Mouse (Mus musculus) neural tube, embryonic 11.5 days (tissue): ENCODE data around the gene Ppp1r9a. TPM values are rescaled to one million over a fixed set of nuclear protein-coding genes. Genes with fewer than 3 reads are reported as not detected.

Experiments
- ATAC-seq: fragments of 200-750 bp; cut with Nextera tagmentation; 2 replicates; pipeline ENCODE4 v1.8.0; 2017; ENCODE audit warnings: moderate number of reproducible peaks, mild to moderate bottlenecking, moderate TSS enrichment, moderate library complexity; ENCODE audit not compliant: insufficient read depth, low FRiP score, low TSS enrichment
- DNase-seq: peaks from one replicate; pipeline ENCODE4 v3.0.0-alpha.2; 2015; ENCODE audit warnings: low spot score
- H3K27ac ChIP-seq: fragments of 300-500 bp; sonication (generic); 2 replicates; pipeline ENCODE4 v1.5.1; 2014; ENCODE audit warnings: low read depth, mild to moderate bottlenecking, low read length
- H3K27me3 ChIP-seq: fragments of 300-500 bp; sonication (generic); 2 replicates; pipeline ENCODE4 v1.6.1; 2014; ENCODE audit warnings: mild to moderate bottlenecking, low read length, mixed read lengths; ENCODE audit not compliant: control insufficient read depth, insufficient read depth
- H3K36me3 ChIP-seq: fragments of 300-500 bp; sonication (generic); 2 replicates; pipeline ENCODE4 v1.6.1; 2014; ENCODE audit warnings: mild to moderate bottlenecking, low read length, moderate library complexity, mixed read lengths; ENCODE audit not compliant: control insufficient read depth, insufficient read depth
- H3K4me1 ChIP-seq: fragments of 300-500 bp; sonication (generic); 2 replicates; pipeline ENCODE4 v1.6.1; 2014; ENCODE audit warnings: low read length, mixed read lengths; ENCODE audit not compliant: control insufficient read depth, insufficient read depth
- H3K4me2 ChIP-seq: fragments of 300-500 bp; sonication (generic); 2 replicates; pipeline ENCODE4 v1.6.1; 2014; ENCODE audit warnings: low read depth, mild to moderate bottlenecking, moderate library complexity
- H3K4me3 ChIP-seq: fragments of 300-500 bp; sonication (generic); 2 replicates; pipeline ENCODE4 v1.5.1; 2014; ENCODE audit warnings: low read depth, low read length
- H3K9ac ChIP-seq: fragments of 300-500 bp; sonication (generic); 2 replicates; pipeline ENCODE4 v1.6.1; 2014; ENCODE audit warnings: mild to moderate bottlenecking, low read length
- H3K9me3 ChIP-seq: fragments of 300-500 bp; sonication (generic); 2 replicates; pipeline ENCODE4 v1.6.1; 2016; ENCODE audit warnings: low read length; ENCODE audit not compliant: control insufficient read depth
- WGBS: fragments of 180-500 bp; shearing (Covaris S2); extraction: QIAGEN DNeasy Blood & Tissue Kit; methylation state at CpG from one replicate; pipeline ENCODE4 v1.1.7; 2014; 5-methylcytosine and 5-hydroxymethylcytosine counted together
- polyA plus RNA-seq: library from polyadenylated mRNA; unstranded; fragments of >200 nt; fragmentation: Nextera tagmentation; extraction: Ambion mirVana; gene quantifications from 2 replicates; pipeline ENCODE4 v1.2.1, GENCODE M21; 2014

Ppp1r9a gene
- polyA plus RNA-seq, 1 experiment from 2014 or later, result 16.7 TPM

GRCm38 (mm10) chr6:5163507-5164144, 260.9 kb downstream of the Ppp1r9a start:
- no peaks in the 10 kb centered on the region for H3K36me3 ChIP-seq
- no peak overlapping the region for H3K4me3 ChIP-seq
- no peak for DNase-seq
- H3K4me2 ChIP-seq, result no peak overlapping the region
- H3K9me3 ChIP-seq, result no peaks in the 10 kb centered on the region
- no peak overlapping the region for H3K27ac ChIP-seq
- no peak for ATAC-seq
- H3K27me3 ChIP-seq, result no peaks in the 10 kb centered on the region
- no peaks in the 10 kb centered on the region for H3K4me1 ChIP-seq
- WGBS, result 95% methylated on average over 13 of the region's 14 CpGs
- no peak overlapping the region for H3K9ac ChIP-seq

GRCm38 (mm10) chr6:5164855-5165254, 262.1 kb downstream of the Ppp1r9a start:
- Histone ChIP-seq H3K27ac (no peak overlapping the region), H3K4me1 (no peaks in the 10 kb centered on the region), H3K27me3 (no peaks in the 10 kb centered on the region), H3K9ac (no peak overlapping the region), H3K4me2 (no peak overlapping the region), H3K4me3 (no peak overlapping the region), H3K36me3 (no peaks in the 10 kb centered on the region), H3K9me3 (no peaks in the 10 kb centered on the region)
- DNase-seq, result no peak
- ATAC-seq, result no peak
- 85% methylated on average over 9 of the region's 9 CpGs for WGBS

- no peaks in the 10 kb centered on the region for H3K9me3 ChIP-seq
- ATAC-seq (peak; percentile 45; the same call in 1 of the 2 replicates), DNase-seq (peak; percentile 14)
- H3K27me3 ChIP-seq, result no peaks in the 10 kb centered on the region
- H3K4me3 ChIP-seq, result no peak overlapping the region
- no peaks in the 10 kb centered on the region for H3K4me1 ChIP-seq
- no peak overlapping the region for H3K27ac ChIP-seq
- H3K4me2 ChIP-seq, result peak overlapping the region; percentile 9; the same call in 1 of the 2 replicates
- no peak overlapping the region for H3K9ac ChIP-seq
- WGBS, result 61% methylated on average over 14 of the region's 14 CpGs
- no peaks in the 10 kb centered on the region for H3K36me3 ChIP-seq
These were observed 264.4 kb downstream of the Ppp1r9a start for GRCm38 (mm10) chr6:5167051-5167677.

GRCm38 (mm10) chr6:5168158-5168557, 265.4 kb downstream of the Ppp1r9a start:
- ATAC-seq (no peak), DNase-seq (no peak)
- H3K36me3 ChIP-seq, result no peaks in the 10 kb centered on the region
- WGBS, result 88% methylated on average over 9 of the region's 9 CpGs
- H3K27me3 ChIP-seq, result no peaks in the 10 kb centered on the region
- H3K27ac ChIP-seq, result no peak overlapping the region
- H3K4me1 ChIP-seq, result no peaks in the 10 kb centered on the region
- no peaks in the 10 kb centered on the region for H3K9me3 ChIP-seq
- H3K9ac ChIP-seq, result no peak overlapping the region
- H3K4me3 ChIP-seq, result no peak overlapping the region
- no peak overlapping the region for H3K4me2 ChIP-seq

GRCm38 (mm10) chr6:5171418-5171817, 268.7 kb downstream of the Ppp1r9a start:
- WGBS, result 75% methylated on average over 4 of the region's 4 CpGs
- no peak overlapping the region for H3K27ac ChIP-seq
- no peaks in the 10 kb centered on the region for H3K36me3 ChIP-seq
- no peaks in the 10 kb centered on the region for H3K9me3 ChIP-seq
- H3K27me3 ChIP-seq, result no peaks in the 10 kb centered on the region
- ATAC-seq (no peak), DNase-seq (no peak)
- no peak overlapping the region for H3K4me3 ChIP-seq
- no peak overlapping the region for H3K4me2 ChIP-seq
- H3K4me1 ChIP-seq, result no peaks in the 10 kb centered on the region
- no peak overlapping the region for H3K9ac ChIP-seq

- H3K36me3 ChIP-seq, result no peaks in the 10 kb centered on the region
- ATAC-seq (no peak), DNase-seq (no peak)
- WGBS, result 81% methylated on average over 9 of the region's 9 CpGs
- no peaks in the 10 kb centered on the region for H3K9me3 ChIP-seq
- no peaks in the 10 kb centered on the region for H3K27me3 ChIP-seq
- H3K9ac ChIP-seq, result no peak overlapping the region
- H3K4me2 ChIP-seq, result no peak overlapping the region
- no peak overlapping the region for H3K27ac ChIP-seq
- H3K4me3 ChIP-seq, result no peak overlapping the region
- no peaks in the 10 kb centered on the region for H3K4me1 ChIP-seq
These were observed 269.9 kb downstream of the Ppp1r9a start for GRCm38 (mm10) chr6:5172571-5172970.

- H3K9me3 ChIP-seq, result no peaks in the 10 kb centered on the region
- DNase-seq, result no peak
- H3K36me3 ChIP-seq, result no peaks in the 10 kb centered on the region
- H3K4me1 ChIP-seq, result no peaks in the 10 kb centered on the region
- no peak overlapping the region for H3K9ac ChIP-seq
- H3K27ac ChIP-seq, result no peak overlapping the region
- 91% methylated on average over 10 of the region's 10 CpGs for WGBS
- no peak for ATAC-seq
- H3K4me2 ChIP-seq, result no peak overlapping the region
- H3K27me3 ChIP-seq, result no peaks in the 10 kb centered on the region
- no peak overlapping the region for H3K4me3 ChIP-seq
These were observed 271.6 kb downstream of the Ppp1r9a start for GRCm38 (mm10) chr6:5174179-5174812.

GRCm38 (mm10) chr6:5177967-5178891, 275.5 kb downstream of the Ppp1r9a start:
- no peaks in the 10 kb centered on the region for H3K9me3 ChIP-seq
- peak; percentile 29 for DNase-seq
- no peaks in the 10 kb centered on the region for H3K4me1 ChIP-seq
- no peak overlapping the region for H3K27ac ChIP-seq
- ATAC-seq, result peak; percentile 65; the same call in 1 of the 2 replicates
- H3K36me3 ChIP-seq, result no peaks in the 10 kb centered on the region
- H3K4me2 ChIP-seq, result peak overlapping the region; percentile 27
- 38% methylated on average over 19 of the region's 19 CpGs for WGBS
- no peaks in the 10 kb centered on the region for H3K27me3 ChIP-seq
- no peak overlapping the region for H3K4me3 ChIP-seq
- H3K9ac ChIP-seq, result no peak overlapping the region
